Mouse (Mus musculus) cerebellum, adult 2 months (tissue): ENCODE results near the gene C1galt1c1.

Source experiments
- CTCF ChIP-seq: fragments of 200-500 bp; IDR thresholded peaks from 2 replicates; pipeline ENCODE4 v1.5.1; 2011; ENCODE audit warnings: low read depth, mild to moderate bottlenecking, control low read depth, low read length, moderate library complexity, borderline replicate concordance; ENCODE audit not compliant: insufficient read depth
- POLR2A ChIP-seq: fragments of 200-500 bp; IDR thresholded peaks from 2 replicates; pipeline ENCODE4 v1.6.1; 2011; ENCODE audit warnings: low read length, control low read depth, borderline replicate concordance; ENCODE audit not compliant: insufficient read depth

- no peak for TF ChIP-seq POLR2A
- TF ChIP-seq CTCF, result no peak
These were observed 18.3 kb upstream of the C1galt1c1 start for GRCm38 (mm10) chrX:38653181-38653580.
